Mouse (Mus musculus): ENCODE results near the gene Ankrd24. TPM values are rescaled to one million over a fixed set of nuclear protein-coding genes. Genes with fewer than 3 reads are reported as not detected.
A peak's percentile ranks its signal among the peaks of the same experiment; 100 is the strongest.

Gene Ankrd24
- polyA plus RNA-seq, 1 experiment from 2014 or later: 4.1 TPM

DNA sequence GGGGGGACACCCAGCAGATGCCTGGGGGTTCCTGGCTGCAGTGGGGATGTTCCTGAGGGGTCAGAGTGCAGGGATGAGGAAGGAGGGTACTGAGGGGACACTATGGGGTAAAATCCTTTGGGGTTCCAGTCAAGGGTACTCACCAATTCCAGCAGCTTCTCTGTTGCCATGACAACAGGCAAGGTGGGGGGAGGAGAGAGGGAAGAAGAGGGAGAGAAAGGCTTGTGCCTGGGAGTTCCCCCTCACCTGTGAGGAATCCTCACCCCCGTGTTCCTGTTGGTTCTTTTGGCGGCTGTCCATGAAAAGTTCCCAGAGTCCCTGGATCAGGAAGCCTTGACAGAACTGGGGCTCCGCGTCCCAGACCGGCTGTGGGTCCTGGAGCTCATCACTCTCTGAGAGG lies 32.7 kb upstream of the Ankrd24 start:
- no peak overlapping the region for H3K9ac ChIP-seq (ENCODE audit: low read length)
- no peaks in the 10 kb centered on the region for H3K9me3 ChIP-seq (ENCODE audit: control insufficient read depth, low read length)
- DNase-seq (ENCODE audit: low spot score) (no peak), ATAC-seq (replicated peaks; ENCODE audit: low FRiP score) (no peak)
- peaks cover 55% of the 10 kb centered on the region for H3K27me3 ChIP-seq (ENCODE audit: control insufficient read depth, insufficient read depth, low read length)
- H3K4me1 ChIP-seq (replicated peaks; ENCODE audit: control insufficient read depth, insufficient read depth, low read length): peaks cover 20% of the 10 kb centered on the region
- no peak overlapping the region for H3K4me3 ChIP-seq (ENCODE audit: low read depth, low read length)
- WGBS: 43% methylated on average over 5 of the region's 5 CpGs
- H3K27ac ChIP-seq (ENCODE audit: low read depth, low read length): no peak overlapping the region
- no peaks in the 10 kb centered on the region for H3K36me3 ChIP-seq (ENCODE audit: control insufficient read depth, insufficient read depth, low read length)
- no peak overlapping the region for H3K4me2 ChIP-seq (ENCODE audit: low read depth, low read length, severe bottlenecking)

DNA sequence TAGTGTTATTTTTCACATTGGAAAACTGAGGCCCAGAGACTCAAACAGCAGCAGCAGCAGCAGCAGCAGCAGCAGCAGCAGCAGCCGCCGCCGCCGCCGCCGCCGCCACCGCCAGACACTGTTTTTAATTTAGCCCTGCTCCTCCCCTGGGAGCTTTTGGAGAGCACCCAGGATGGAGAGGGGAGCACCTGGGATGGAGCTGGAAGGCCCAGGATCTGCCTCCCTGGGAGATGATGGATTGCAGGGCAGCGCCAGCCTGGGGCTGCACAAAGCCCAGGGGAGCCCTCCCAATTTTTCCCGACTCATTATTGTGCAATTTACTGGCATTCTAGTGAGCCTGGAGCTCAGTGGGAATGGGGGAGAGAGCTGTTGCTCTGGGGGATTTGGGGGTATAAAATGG lies 31.7 kb upstream of the Ankrd24 start:
- DNase-seq (ENCODE audit: low spot score) (no peak), ATAC-seq (replicated peaks; ENCODE audit: low FRiP score) (no peak)
- H3K9me3 ChIP-seq (ENCODE audit: control insufficient read depth, low read length): no peaks in the 10 kb centered on the region
- H3K9ac ChIP-seq (ENCODE audit: low read length): 0 out of 2 replicates have a peak overlapping the region, but pooled peaks have one; percentile 17
- WGBS: 2% methylated on average over 10 of the region's 10 CpGs
- no peak overlapping the region for H3K4me3 ChIP-seq (ENCODE audit: low read depth, low read length)
- H3K4me1 ChIP-seq (replicated peaks; ENCODE audit: control insufficient read depth, insufficient read depth, low read length): peaks cover 22% of the 10 kb centered on the region
- no peak overlapping the region for H3K27ac ChIP-seq (ENCODE audit: low read depth, low read length)
- H3K4me2 ChIP-seq (ENCODE audit: low read depth, low read length, severe bottlenecking): peak overlapping the region; percentile 26; the same call in 1 of the 2 replicates
- H3K27me3 ChIP-seq (ENCODE audit: control insufficient read depth, insufficient read depth, low read length): peaks cover 61% of the 10 kb centered on the region
- H3K36me3 ChIP-seq (ENCODE audit: control insufficient read depth, insufficient read depth, low read length): no peaks in the 10 kb centered on the region

DNA sequence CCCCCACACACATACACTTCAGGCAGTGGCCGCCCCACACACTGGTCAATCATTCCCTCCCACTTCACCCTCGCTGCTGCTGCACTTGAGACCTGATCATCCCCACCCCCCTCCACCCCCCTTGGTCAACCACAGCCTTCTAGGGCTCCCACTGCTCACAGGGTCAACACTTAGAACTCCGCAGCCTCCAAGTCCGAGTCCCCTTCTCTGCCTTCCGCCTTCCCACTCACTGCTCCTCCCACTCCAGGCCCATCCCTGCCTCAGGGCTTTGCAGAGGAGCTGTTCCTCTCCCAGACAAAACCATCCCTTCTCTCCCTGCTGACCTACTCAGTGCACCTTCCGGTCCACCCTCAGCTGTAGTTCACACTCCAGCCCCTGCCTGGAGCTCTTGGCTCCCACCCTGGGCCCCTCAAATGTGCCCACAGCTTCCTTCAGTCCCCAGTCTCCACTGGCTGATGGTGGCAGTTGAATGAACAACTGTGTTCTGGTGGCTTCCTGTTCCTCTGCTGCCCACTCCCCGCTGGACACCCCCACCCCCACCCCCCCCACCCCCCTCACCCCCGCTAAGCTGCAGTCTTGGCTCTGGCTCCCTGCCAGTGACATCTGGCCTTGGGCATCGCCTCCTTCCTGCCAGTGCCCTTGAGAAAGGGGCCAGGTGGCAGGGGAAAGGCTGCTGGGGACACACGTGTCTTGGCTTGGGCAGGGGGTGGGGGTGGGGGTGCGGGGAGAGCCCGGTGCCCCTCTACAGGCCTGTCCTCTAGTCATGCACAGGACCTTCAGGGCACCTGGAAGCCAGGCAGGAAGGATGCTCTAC lies 31.0 kb upstream of the Ankrd24 start:
- ATAC-seq (replicated peaks; ENCODE audit: low FRiP score) (peak; percentile 6; the same call in 1 of the 2 replicates), DNase-seq (ENCODE audit: low spot score) (peak; percentile 63)
- Histone ChIP-seq H3K27ac (ENCODE audit: low read depth, low read length) (no peak overlapping the region), H3K4me3 (ENCODE audit: low read depth, low read length) (no peak overlapping the region), H3K4me2 (ENCODE audit: low read depth, low read length, severe bottlenecking) (peak overlapping the region; percentile 26; the same call in 1 of the 2 replicates), H3K36me3 (ENCODE audit: control insufficient read depth, insufficient read depth, low read length) (no peaks in the 10 kb centered on the region), H3K9ac (ENCODE audit: low read length) (0 out of 2 replicates have a peak overlapping the region, but pooled peaks have one; percentile 17), H3K4me1 (replicated peaks; ENCODE audit: control insufficient read depth, insufficient read depth, low read length) (peaks cover 22% of the 10 kb centered on the region), H3K27me3 (ENCODE audit: control insufficient read depth, insufficient read depth, low read length) (peaks cover 66% of the 10 kb centered on the region), H3K9me3 (ENCODE audit: control insufficient read depth, low read length) (no peaks in the 10 kb centered on the region)
- 6% methylated on average over 9 of the region's 12 CpGs for WGBS

DNA sequence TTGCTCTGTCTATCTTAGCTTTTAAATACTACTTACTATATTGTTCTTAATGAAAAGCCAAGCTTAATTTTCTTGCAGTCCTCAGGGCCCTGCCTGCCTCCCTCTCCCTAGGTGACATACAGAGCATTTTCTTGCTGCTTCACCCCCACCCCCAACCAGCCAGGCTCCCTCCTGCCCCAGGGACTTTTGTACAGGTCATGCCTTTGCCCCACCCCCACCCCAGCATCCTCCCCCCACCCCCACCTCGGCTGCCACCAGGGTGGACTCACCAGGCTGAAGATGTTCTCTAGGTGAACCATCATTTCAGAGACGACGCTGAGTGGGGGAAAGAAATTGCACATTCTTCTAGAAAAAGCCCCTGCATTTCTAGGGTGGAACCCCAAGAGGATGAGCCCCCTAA lies 30.0 kb upstream of the Ankrd24 start:
- DNase-seq (ENCODE audit: low spot score) (no peak), ATAC-seq (replicated peaks; ENCODE audit: low FRiP score) (no peak)
- H3K9ac ChIP-seq (ENCODE audit: low read length): no peak overlapping the region
- H3K36me3 ChIP-seq (ENCODE audit: control insufficient read depth, insufficient read depth, low read length): no peaks in the 10 kb centered on the region
- peaks cover 22% of the 10 kb centered on the region for H3K4me1 ChIP-seq (replicated peaks; ENCODE audit: control insufficient read depth, insufficient read depth, low read length)
- WGBS: 41% methylated on average over 3 of the region's 3 CpGs
- no peak overlapping the region for H3K4me3 ChIP-seq (ENCODE audit: low read depth, low read length)
- no peak overlapping the region for H3K4me2 ChIP-seq (ENCODE audit: low read depth, low read length, severe bottlenecking)
- H3K9me3 ChIP-seq (ENCODE audit: control insufficient read depth, low read length): no peaks in the 10 kb centered on the region
- H3K27me3 ChIP-seq (ENCODE audit: control insufficient read depth, insufficient read depth, low read length): peaks cover 69% of the 10 kb centered on the region
- no peak overlapping the region for H3K27ac ChIP-seq (ENCODE audit: low read depth, low read length)

DNA sequence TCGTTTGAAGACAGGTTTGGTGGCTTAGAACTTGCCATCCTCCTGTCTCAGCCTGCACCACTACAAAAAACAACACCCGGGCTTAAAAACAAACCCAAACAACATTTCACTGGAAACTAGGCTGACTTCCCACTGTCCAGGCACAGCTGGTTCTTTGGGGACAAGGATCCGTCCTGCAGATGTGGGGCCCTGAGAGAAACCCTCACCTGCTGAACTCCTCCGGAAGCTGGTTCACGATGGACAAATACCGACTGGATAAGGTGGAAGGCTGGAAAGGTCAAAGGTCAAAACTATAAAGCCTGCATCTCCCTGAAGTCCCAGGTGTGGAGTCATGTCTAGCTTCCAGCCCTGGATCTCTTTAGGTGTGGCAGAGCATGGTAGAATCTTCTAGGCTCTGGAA lies 29.5 kb upstream of the Ankrd24 start:
- Histone ChIP-seq H3K4me2 (ENCODE audit: low read depth, low read length, severe bottlenecking) (no peak overlapping the region), H3K27me3 (ENCODE audit: control insufficient read depth, insufficient read depth, low read length) (peaks cover 68% of the 10 kb centered on the region), H3K27ac (ENCODE audit: low read depth, low read length) (no peak overlapping the region), H3K36me3 (ENCODE audit: control insufficient read depth, insufficient read depth, low read length) (no peaks in the 10 kb centered on the region), H3K4me1 (replicated peaks; ENCODE audit: control insufficient read depth, insufficient read depth, low read length) (peaks cover 22% of the 10 kb centered on the region), H3K9me3 (ENCODE audit: control insufficient read depth, low read length) (no peaks in the 10 kb centered on the region), H3K9ac (ENCODE audit: low read length) (no peak overlapping the region), H3K4me3 (ENCODE audit: low read depth, low read length) (no peak overlapping the region)
- ATAC-seq (replicated peaks; ENCODE audit: low FRiP score) (no peak), DNase-seq (ENCODE audit: low spot score) (no peak)
- WGBS: 53% methylated on average over 6 of the region's 6 CpGs

DNA sequence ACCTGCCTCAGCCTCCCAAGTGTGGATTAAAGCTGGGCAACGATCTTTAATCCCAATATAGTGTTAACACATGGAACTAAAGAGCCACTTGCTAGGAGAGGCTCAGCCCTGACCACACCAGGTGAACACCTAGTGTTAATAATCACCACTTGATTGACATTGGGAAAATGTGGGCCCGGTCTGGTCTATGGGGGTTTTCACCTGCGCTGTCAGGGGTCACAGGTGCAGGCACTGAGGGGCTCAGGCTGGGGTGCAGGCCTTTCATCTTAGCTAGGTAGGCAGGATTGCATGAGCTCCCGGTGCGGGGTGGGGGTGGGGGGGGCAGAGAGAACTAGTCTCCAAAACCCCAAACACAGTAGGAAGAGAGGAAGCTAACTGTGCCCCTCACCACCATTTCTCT lies 28.7 kb upstream of the Ankrd24 start:
- no peaks in the 10 kb centered on the region for H3K9me3 ChIP-seq (ENCODE audit: control insufficient read depth, low read length)
- no peaks in the 10 kb centered on the region for H3K36me3 ChIP-seq (ENCODE audit: control insufficient read depth, insufficient read depth, low read length)
- peaks cover 23% of the 10 kb centered on the region for H3K4me1 ChIP-seq (replicated peaks; ENCODE audit: control insufficient read depth, insufficient read depth, low read length)
- H3K9ac ChIP-seq (ENCODE audit: low read length): no peak overlapping the region
- no peak overlapping the region for H3K27ac ChIP-seq (ENCODE audit: low read depth, low read length)
- no peak for ATAC-seq (replicated peaks; ENCODE audit: low FRiP score)
- H3K4me3 ChIP-seq (ENCODE audit: low read depth, low read length): no peak overlapping the region
- H3K27me3 ChIP-seq (ENCODE audit: control insufficient read depth, insufficient read depth, low read length): peaks cover 63% of the 10 kb centered on the region
- WGBS: 84% methylated on average over 5 of the region's 5 CpGs
- no peak overlapping the region for H3K4me2 ChIP-seq (ENCODE audit: low read depth, low read length, severe bottlenecking)
- no peak for DNase-seq (ENCODE audit: low spot score)

DNA sequence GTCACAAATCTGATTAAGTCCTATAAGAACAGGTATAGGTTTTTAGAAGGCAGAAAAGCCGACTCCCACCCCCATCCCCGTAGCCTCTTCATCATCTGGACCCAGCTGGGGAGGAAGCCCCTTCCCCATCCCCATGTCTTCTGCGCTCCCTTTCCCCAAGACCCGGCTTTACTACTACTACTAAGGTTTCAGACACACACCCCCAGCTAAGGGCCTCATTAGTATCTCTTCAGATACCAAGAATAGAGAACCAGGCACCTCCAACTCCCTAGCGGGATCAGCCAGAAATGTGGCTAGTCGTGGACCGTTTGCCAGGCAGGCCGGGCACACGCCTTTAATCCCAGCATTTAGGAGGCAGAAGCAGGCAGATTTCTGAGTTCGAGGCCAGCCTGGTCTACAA lies 28.2 kb upstream of the Ankrd24 start:
- Histone ChIP-seq H3K36me3 (ENCODE audit: control insufficient read depth, insufficient read depth, low read length) (no peaks in the 10 kb centered on the region), H3K27ac (ENCODE audit: low read depth, low read length) (no peak overlapping the region), H3K9ac (ENCODE audit: low read length) (no peak overlapping the region), H3K9me3 (ENCODE audit: control insufficient read depth, low read length) (no peaks in the 10 kb centered on the region), H3K4me1 (replicated peaks; ENCODE audit: control insufficient read depth, insufficient read depth, low read length) (peaks cover 25% of the 10 kb centered on the region), H3K4me3 (ENCODE audit: low read depth, low read length) (no peak overlapping the region), H3K4me2 (ENCODE audit: low read depth, low read length, severe bottlenecking) (no peak overlapping the region; the same call in 1 of the 2 replicates), H3K27me3 (ENCODE audit: control insufficient read depth, insufficient read depth, low read length) (peaks cover 58% of the 10 kb centered on the region)
- ATAC-seq (replicated peaks; ENCODE audit: low FRiP score): no peak
- DNase-seq (ENCODE audit: low spot score): no peak
- WGBS: 54% methylated on average over 10 of the region's 10 CpGs

DNA sequence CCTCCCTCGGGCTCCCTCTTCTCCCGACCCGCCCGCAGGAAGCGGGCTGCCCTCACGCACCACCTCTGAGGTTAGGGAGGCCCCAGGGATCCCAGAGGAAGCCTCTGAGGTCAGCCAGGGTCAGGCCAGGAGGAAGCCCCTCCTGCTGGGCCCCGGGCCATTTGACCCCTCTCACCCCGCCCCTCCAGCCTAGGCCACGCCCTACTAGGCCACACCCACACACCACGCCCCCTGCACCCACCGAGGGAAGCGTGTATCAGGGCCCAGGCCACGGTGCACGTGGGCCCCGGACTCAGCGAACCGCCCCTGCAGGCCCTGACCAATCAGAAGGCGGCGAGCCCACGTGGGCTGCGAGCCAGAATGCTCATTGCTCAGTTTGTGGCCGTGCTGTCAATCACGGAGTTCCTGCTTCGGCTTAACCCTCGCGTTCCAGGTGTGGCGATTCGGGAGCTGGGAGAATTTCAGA lies 27.6 kb upstream of the Ankrd24 start, which contains the start of gene Tle6:
TSS of gene Tle6 (minus strand) at position 336 of the 466 bp plus-strand sequence.
- Histone ChIP-seq H3K4me1 (replicated peaks; ENCODE audit: control insufficient read depth, insufficient read depth, low read length) (peaks cover 22% of the 10 kb centered on the region), H3K27ac (ENCODE audit: low read depth, low read length) (no peak within 1 kb of the TSS), H3K9ac (ENCODE audit: low read length) (no peak within 1 kb of the TSS), H3K9me3 (ENCODE audit: control insufficient read depth, low read length) (no peaks in the 10 kb centered on the region), H3K4me3 (ENCODE audit: low read depth, low read length) (no peak within 1 kb of the TSS; the same call in 1 of the 2 replicates), H3K4me2 (ENCODE audit: low read depth, low read length, severe bottlenecking) (peak within 1 kb of the TSS; percentile 31; the same call in 1 of the 2 replicates), H3K36me3 (ENCODE audit: control insufficient read depth, insufficient read depth, low read length) (no peaks in the 10 kb centered on the region), H3K27me3 (ENCODE audit: control insufficient read depth, insufficient read depth, low read length) (peaks cover 51% of the 10 kb centered on the region)
- ATAC-seq (replicated peaks; ENCODE audit: low FRiP score) (peak; percentile 86), DNase-seq (ENCODE audit: low spot score) (peak; percentile 98)
- under 1% methylated on average over 28 of the region's 28 CpGs for WGBS

Measured in forebrain, embryonic 11.5 days (tissue).